Comparison of ENCODE assay signal across 11 mouse cellular contexts in the genomic region with DNA sequence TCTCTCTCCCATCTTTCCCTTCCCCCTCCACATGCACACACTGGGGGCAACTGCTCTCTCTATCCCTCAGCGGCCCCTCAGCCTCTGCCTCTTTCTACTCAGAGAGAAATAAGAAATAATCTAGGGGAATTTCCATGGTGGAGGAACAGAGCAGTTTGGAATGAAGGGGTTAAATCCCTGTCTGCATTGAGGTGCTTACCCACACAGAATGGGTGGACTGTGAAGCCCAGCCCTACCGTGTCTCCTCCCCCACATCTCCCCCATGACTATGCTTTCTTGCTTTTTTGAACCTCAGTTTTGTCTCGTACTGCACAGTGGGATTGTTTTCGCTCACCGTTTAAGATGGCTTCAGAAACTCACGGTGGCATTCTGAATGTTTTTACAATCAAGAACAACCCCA. TPM values are rescaled to one million over a fixed set of nuclear protein-coding genes. Genes with fewer than 3 reads are reported as not detected.
DNase-seq lines count a peak whose midpoint lies in the region; ATAC-seq and TF ChIP-seq lines count a peak whose summit lies in the region.
"Had no signal": no experiment of that assay in that cellular context is flagged by ENCODE, and none has a peak within 500 bp of the region (broad histone marks: within the 10 kb centered on the region; RNA-seq: fewer than 3 reads in every experiment).

No protein-coding gene starts in this region.

- H3K4me1 ChIP-seq in limb, embryonic 11.5 days (ENCODE audit: control insufficient read depth, insufficient read depth, low read length) = 0 out of 2 replicates have a peak, but pooled peaks cover 2% of the 10 kb centered on the region
- peaks cover 11% of the 10 kb centered on the region; the same call in 1 of the 2 replicates for H3K4me1 ChIP-seq in small intestine, adult 2 months (ENCODE audit: control insufficient read depth, insufficient read depth, insufficient read length, low read length)
- peaks cover 4% of the 10 kb centered on the region; the same call in 1 of the 2 replicates for H3K4me1 ChIP-seq in forebrain, embryonic 14.5 days (ENCODE audit: control insufficient read depth, insufficient read depth, low read length)

- no peak overlapping the region for H3K9ac ChIP-seq in limb, embryonic 11.5 days (ENCODE audit: low read length)
- H3K9ac ChIP-seq in forebrain, embryonic 14.5 days (ENCODE audit: low read length) = no peak overlapping the region
- H3K9ac ChIP-seq: forebrain, embryonic 13.5 days; midbrain, embryonic 13.5 days had no signal

- TF ChIP-seq POLR2A in small intestine, adult 2 months (IDR thresholded peaks at IDR 0.05; ENCODE audit: low read depth, low read length) = no peak

- H3K4me2 ChIP-seq in limb, embryonic 11.5 days (ENCODE audit: low read depth, severe bottlenecking) = no peak overlapping the region
- no peak overlapping the region for H3K4me2 ChIP-seq in forebrain, embryonic 14.5 days (ENCODE audit: low read length)
- H3K4me2 ChIP-seq: forebrain, embryonic 13.5 days; midbrain, embryonic 13.5 days had no signal

- no peaks in the 10 kb centered on the region for H3K9me3 ChIP-seq in limb, embryonic 11.5 days (ENCODE audit: control insufficient read depth, low read length)
- H3K9me3 ChIP-seq in forebrain, embryonic 14.5 days (replicated peaks; ENCODE audit: control insufficient read depth, low read length) = no peaks in the 10 kb centered on the region
- H3K9me3 ChIP-seq: forebrain, embryonic 13.5 days; midbrain, embryonic 13.5 days had no signal

- 54% methylated on average over 6 of the region's 6 CpGs for WGBS in limb, embryonic 11.5 days
- 64% methylated on average over 6 of the region's 6 CpGs for WGBS in small intestine, adult 2 months
- 39% methylated on average over 6 of the region's 6 CpGs for WGBS in forebrain, embryonic 14.5 days

- peak overlapping the region; percentile 5; the same call in 1 of the 2 replicates for H3K27ac ChIP-seq in left cerebral cortex, adult 2 months
- no peak overlapping the region for H3K27ac ChIP-seq in limb, embryonic 11.5 days (replicated peaks; ENCODE audit: low read depth, low read length)
- H3K27ac ChIP-seq in small intestine, adult 2 months (ENCODE audit: insufficient read depth, low read depth, low read length) = peak overlapping the region; percentile 60
- H3K27ac ChIP-seq in forebrain, embryonic 14.5 days (ENCODE audit: low read depth, low read length) = no peak overlapping the region
- H3K27ac ChIP-seq: midbrain, embryonic 13.5 days had no signal

- TF ChIP-seq CTCF in left cerebral cortex, adult 2 months (IDR thresholded peaks at IDR 0.05) = no peak
- TF ChIP-seq CTCF in small intestine, adult 2 months (IDR thresholded peaks at IDR 0.05; ENCODE audit: extremely low read depth, insufficient read length, insufficient replicate concordance, low read depth, low read length) = no peak

- ATAC-seq in activated CD4-positive, CD25-positive, alpha-beta regulatory T cell, adult 4 months = peak; percentile 25
- ATAC-seq in limb, embryonic 11.5 days (ENCODE audit: insufficient number of reproducible peaks, low FRiP score, low TSS enrichment, low read depth) = peak; percentile 9; the same call in 1 of the 2 replicates
- ATAC-seq in forebrain, embryonic 14.5 days = no peak
- ATAC-seq: forebrain, embryonic 13.5 days; midbrain, embryonic 13.5 days had no signal

- no peaks in the 10 kb centered on the region for H3K27me3 ChIP-seq in limb, embryonic 11.5 days (ENCODE audit: control insufficient read depth, insufficient read depth, low read length)
- no peaks in the 10 kb centered on the region for H3K27me3 ChIP-seq in small intestine, adult 2 months (ENCODE audit: control insufficient read depth, insufficient read depth, low read length)
- H3K27me3 ChIP-seq in forebrain, embryonic 14.5 days (replicated peaks; ENCODE audit: control insufficient read depth, insufficient read depth, low read length) = no peaks in the 10 kb centered on the region
- H3K27me3 ChIP-seq: forebrain, embryonic 13.5 days; midbrain, embryonic 13.5 days had no signal

- no peaks in the 10 kb centered on the region for H3K36me3 ChIP-seq in limb, embryonic 11.5 days (ENCODE audit: control insufficient read depth, insufficient read depth, low read length)
- H3K36me3 ChIP-seq in small intestine, adult 2 months (ENCODE audit: control insufficient read depth, insufficient read depth, low read length) = peaks cover 4% of the 10 kb centered on the region
- H3K36me3 ChIP-seq in forebrain, embryonic 14.5 days (ENCODE audit: control insufficient read depth, insufficient read depth, low read length) = no peaks in the 10 kb centered on the region

- intact Hi-C loops in left cerebral cortex, adult 2 months (cut with DNase I) = no loop called here
- intact Hi-C loops in left cerebral cortex, postnatal 36 days (cut with DNase I) = no loop called here

- H3K4me3 ChIP-seq in left cerebral cortex, adult 2 months = no peak overlapping the region
- H3K4me3 ChIP-seq in limb, embryonic 11.5 days (ENCODE audit: low read depth, low read length) = no peak overlapping the region
- H3K4me3 ChIP-seq in small intestine, adult 2 months (ENCODE audit: low read depth, low read length) = no peak overlapping the region
- H3K4me3 ChIP-seq in forebrain, embryonic 14.5 days (ENCODE audit: low read depth, low read length) = no peak overlapping the region
- H3K4me3 ChIP-seq: forebrain, embryonic 13.5 days; midbrain, embryonic 13.5 days had no signal

- DNase-seq in left cerebral cortex, adult 2 months (ENCODE audit: extremely low spot score in 1 of 2, low spot score in 2 of 2) = no peak
- DNase-seq in left cerebral cortex, postnatal 36 days (ENCODE audit: low spot score in 2 of 2) = no peak
- no peak for DNase-seq in limb, embryonic 11.5 days (ENCODE audit: low spot score)
- DNase-seq in gastrocnemius, postnatal 10 days = no peak
- DNase-seq in forebrain, embryonic 14.5 days (ENCODE audit: low spot score) = no peak
- DNase-seq: cerebellum, adult 2 months; thymus, adult 18-20 months had no signal

RNA-seq across cellular contexts. Expression of gene Arl6ip5, which starts 11.8 kb away (rescaled TPM):
- total RNA-seq in left cerebral cortex, adult 2 months (2021) = 100 to 1,000 TPM; 195 to 205 TPM
- 100 to 1,000 TPM; 194 to 211 TPM for total RNA-seq in left cerebral cortex, postnatal 36 days (2021)
- 100 to 1,000 TPM; 185 to 248 TPM for polyA plus RNA-seq in activated CD4-positive, CD25-positive, alpha-beta regulatory T cell, adult 4 months (2017; shearing (Covaris generic))
- 23.3 and 30.4 TPM in 2 replicates for polyA plus RNA-seq in limb, embryonic 11.5 days (2014; fragmentation: Nextera tagmentation; extraction: Ambion mirVana)
- polyA plus RNA-seq in small intestine, adult 2 months (2012; rRNA removed) = 14.3 and 22.8 TPM in 2 replicates
- total RNA-seq in gastrocnemius, postnatal 10 days (2021) = 100 to 1,000 TPM; 238 to 249 TPM
- 72.5 and 79.2 TPM in 2 replicates for polyA plus RNA-seq in forebrain, embryonic 14.5 days (2014; fragmentation: Nextera tagmentation; extraction: Ambion mirVana)

RNA-seq across cellular contexts. Expression of gene Uba3, which starts 16.9 kb away (rescaled TPM):
- total RNA-seq in left cerebral cortex, adult 2 months (2021) = 10 to 100 TPM; 77.3 to 79.0 TPM
- total RNA-seq in left cerebral cortex, postnatal 36 days (2021) = 10 to 100 TPM; 64.2 to 72.2 TPM
- 10 to 100 TPM; 34.6 to 41.3 TPM for polyA plus RNA-seq in activated CD4-positive, CD25-positive, alpha-beta regulatory T cell, adult 4 months (2017; shearing (Covaris generic))
- 102 and 116 TPM in 2 replicates for polyA plus RNA-seq in limb, embryonic 11.5 days (2014; fragmentation: Nextera tagmentation; extraction: Ambion mirVana)
- polyA plus RNA-seq in small intestine, adult 2 months (2012; rRNA removed) = 2.4 and 4.1 TPM in 2 replicates
- total RNA-seq in gastrocnemius, postnatal 10 days (2021) = 10 to 100 TPM; 50.3 to 51.2 TPM
- 96.4 and 119 TPM in 2 replicates for polyA plus RNA-seq in forebrain, embryonic 14.5 days (2014; fragmentation: Nextera tagmentation; extraction: Ambion mirVana)

RNA-seq across cellular contexts. Expression of gene Lmod3, which starts 30.2 kb away (rescaled TPM):
- total RNA-seq in left cerebral cortex, adult 2 months (2021) = not detected
- under 1 TPM in 1 of 2 experiments, not detected in 1; 0.17 TPM for total RNA-seq in left cerebral cortex, postnatal 36 days (2021)
- not detected for polyA plus RNA-seq in activated CD4-positive, CD25-positive, alpha-beta regulatory T cell, adult 4 months (2017; shearing (Covaris generic))
- 0.96 and 1.2 TPM in 2 replicates for polyA plus RNA-seq in limb, embryonic 11.5 days (2014; fragmentation: Nextera tagmentation; extraction: Ambion mirVana)
- not detected in 2 replicates for polyA plus RNA-seq in small intestine, adult 2 months (2012; rRNA removed)
- 100 to 1,000 TPM; 113 to 139 TPM for total RNA-seq in gastrocnemius, postnatal 10 days (2021)
- polyA plus RNA-seq in forebrain, embryonic 14.5 days (2014; fragmentation: Nextera tagmentation; extraction: Ambion mirVana) = not detected in 2 replicates
- polyA plus RNA-seq: forebrain, embryonic 13.5 days had no signal

RNA-seq across cellular contexts. Expression of gene Tmf1, which starts 43.4 kb away (rescaled TPM):
- 10 to 100 TPM; 51.9 to 52.9 TPM for total RNA-seq in left cerebral cortex, adult 2 months (2021)
- total RNA-seq in left cerebral cortex, postnatal 36 days (2021) = 10 to 100 TPM; 51.6 to 54.3 TPM
- 10 to 100 TPM; 39.4 to 50.8 TPM for polyA plus RNA-seq in activated CD4-positive, CD25-positive, alpha-beta regulatory T cell, adult 4 months (2017; shearing (Covaris generic))
- polyA plus RNA-seq in limb, embryonic 11.5 days (2014; fragmentation: Nextera tagmentation; extraction: Ambion mirVana) = 30.1 and 31.1 TPM in 2 replicates
- polyA plus RNA-seq in small intestine, adult 2 months (2012; rRNA removed) = 1.2 and 2.3 TPM in 2 replicates
- 10 to 100 TPM; 27.6 to 32.0 TPM for total RNA-seq in gastrocnemius, postnatal 10 days (2021)
- polyA plus RNA-seq in forebrain, embryonic 14.5 days (2014; fragmentation: Nextera tagmentation; extraction: Ambion mirVana) = 30.9 and 36.3 TPM in 2 replicates

Comparison
In these comparisons a context has a peak if more than half of its experiments do, and no peak if none do; other contexts are left out.
1. H3K27ac ChIP-seq: peak in left cerebral cortex, adult 2 months (single experiment) and small intestine, adult 2 months (single experiment); none in limb, embryonic 11.5 days (single experiment) and forebrain, embryonic 14.5 days (single experiment).